ENCODE assay signal across 8 mouse cellular contexts in the genomic region with DNA sequence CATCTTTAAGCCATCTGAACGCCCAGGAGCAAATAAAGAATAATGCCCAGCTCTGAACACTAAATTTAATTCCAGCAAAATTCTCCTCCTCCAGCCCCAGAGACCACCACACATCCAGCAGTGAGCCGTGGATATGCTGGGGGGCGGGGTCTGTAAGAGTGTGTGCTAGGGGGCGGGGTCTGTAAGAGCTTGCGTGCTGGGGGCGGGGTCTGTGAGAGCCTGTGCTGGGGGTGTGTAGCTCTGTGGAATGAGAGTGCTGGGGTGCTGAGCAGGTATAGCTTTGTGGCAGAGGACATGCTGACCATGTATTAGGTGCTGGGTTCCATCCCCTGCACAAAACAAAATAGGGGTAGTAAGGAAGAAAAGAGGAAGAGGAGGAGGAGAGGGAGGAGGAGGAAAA.
DNase-seq lines count a peak whose midpoint lies in the region; ATAC-seq and TF ChIP-seq lines count a peak whose summit lies in the region.

No protein-coding gene starts in this region.

- H3K36me3 ChIP-seq in embryonic facial prominence, embryonic 14.5 days (ENCODE audit: control insufficient read depth, insufficient read depth, low read length), result no peaks in the 10 kb centered on the region
- no peaks in the 10 kb centered on the region for H3K36me3 ChIP-seq in limb, embryonic 10.5 days
- H3K36me3 ChIP-seq in midbrain, embryonic 12.5 days, result no peaks in the 10 kb centered on the region

- intact Hi-C loops in left cerebral cortex, adult 2 months (cut with DNase I), result no loop called here

- peak; percentile 64; the same call in 1 of the 2 replicates for ATAC-seq in embryonic facial prominence, embryonic 14.5 days (ENCODE audit: low read depth)
- ATAC-seq in midbrain, embryonic 12.5 days (ENCODE audit: low FRiP score, low read depth), result peak; percentile 38; the same call in 1 of the 2 replicates
- ATAC-seq in erythroid progenitor cell, adult 5-6 weeks (replicated peaks; ENCODE audit: low FRiP score, poor library complexity, severe bottlenecking), result no peak

- H3K27ac ChIP-seq in embryonic facial prominence, embryonic 14.5 days (replicated peaks; ENCODE audit: low read depth, low read length), result no peak overlapping the region; the same call in 1 of the 2 replicates
- peak overlapping the region; percentile 68 for H3K27ac ChIP-seq in limb, embryonic 10.5 days
- H3K27ac ChIP-seq in midbrain, embryonic 12.5 days (replicated peaks), result no peak overlapping the region
- no peak overlapping the region for H3K27ac ChIP-seq in left cerebral cortex, adult 2 months

- H3K4me2 ChIP-seq in embryonic facial prominence, embryonic 14.5 days (ENCODE audit: low read depth, low read length), result no peak overlapping the region; the same call in 1 of the 2 replicates
- H3K4me2 ChIP-seq in midbrain, embryonic 12.5 days (replicated peaks), result no peak overlapping the region

- H3K9ac ChIP-seq in embryonic facial prominence, embryonic 14.5 days (ENCODE audit: low read depth, low read length), result no peak overlapping the region
- H3K9ac ChIP-seq in midbrain, embryonic 12.5 days (replicated peaks), result no peak overlapping the region

- no peak for TF ChIP-seq CTCF in left cerebral cortex, adult 2 months (IDR thresholded peaks at IDR 0.05)

- H3K4me1 ChIP-seq in embryonic facial prominence, embryonic 14.5 days (ENCODE audit: control insufficient read depth, insufficient read depth, low read length), result peaks cover 11% of the 10 kb centered on the region
- peaks cover 40% of the 10 kb centered on the region for H3K4me1 ChIP-seq in limb, embryonic 10.5 days
- peaks cover 13% of the 10 kb centered on the region for H3K4me1 ChIP-seq in midbrain, embryonic 12.5 days

- H3K4me3 ChIP-seq in embryonic facial prominence, embryonic 14.5 days (ENCODE audit: low read depth, low read length), result no peak overlapping the region
- no peak overlapping the region for H3K4me3 ChIP-seq in limb, embryonic 10.5 days
- no peak overlapping the region for H3K4me3 ChIP-seq in midbrain, embryonic 12.5 days
- H3K4me3 ChIP-seq in left cerebral cortex, adult 2 months, result no peak overlapping the region

- H3K9me3 ChIP-seq in embryonic facial prominence, embryonic 14.5 days (ENCODE audit: control insufficient read depth, low read length), result no peaks in the 10 kb centered on the region
- no peaks in the 10 kb centered on the region for H3K9me3 ChIP-seq in limb, embryonic 10.5 days (replicated peaks)
- no peaks in the 10 kb centered on the region for H3K9me3 ChIP-seq in midbrain, embryonic 12.5 days

- no peaks in the 10 kb centered on the region for H3K27me3 ChIP-seq in embryonic facial prominence, embryonic 14.5 days (replicated peaks; ENCODE audit: control insufficient read depth, insufficient read depth, low read length)
- no peaks in the 10 kb centered on the region for H3K27me3 ChIP-seq in limb, embryonic 10.5 days (ENCODE audit: low read depth, poor library complexity, severe bottlenecking)
- H3K27me3 ChIP-seq in midbrain, embryonic 12.5 days, result no peaks in the 10 kb centered on the region

- DNase-seq in R1 (ENCODE audit: low read depth, low spot score), result peak; percentile 89
- DNase-seq in embryonic facial prominence, embryonic 14.5 days (ENCODE audit: low spot score), result peak; percentile 80
- no peak for DNase-seq in limb, embryonic 10.5 days (ENCODE audit: low spot score)
- no peak for DNase-seq in left cerebral cortex, adult 2 months (ENCODE audit: extremely low spot score in 1 of 2, low spot score in 2 of 2)
- DNase-seq in ovary, adult 18-20 months (ENCODE audit: low spot score), result no peak
- DNase-seq in gastrocnemius, postnatal 10 days, result no peak

- 21% methylated on average over 6 of the region's 6 CpGs for WGBS in embryonic facial prominence, embryonic 14.5 days
- 31% methylated on average over 6 of the region's 6 CpGs for WGBS in limb, embryonic 10.5 days
- WGBS in midbrain, embryonic 12.5 days, result 25% methylated on average over 6 of the region's 6 CpGs

Comparison
In these comparisons a context has a peak if more than half of its experiments do, and no peak if none do; other contexts are left out.
1. DNase-seq: peak in R1 (single experiment) and embryonic facial prominence, embryonic 14.5 days (single experiment); none in limb, embryonic 10.5 days (single experiment), left cerebral cortex, adult 2 months (0 of 2), ovary, adult 18-20 months (single experiment) and gastrocnemius, postnatal 10 days (single experiment).